Mouse (Mus musculus) hindbrain, embryonic 14.5 days (tissue): ENCODE results near the gene Mbd3. TPM values are rescaled to one million over a fixed set of nuclear protein-coding genes. Genes with fewer than 3 reads are reported as not detected.

Source experiments
- ATAC-seq: fragments of 200-750 bp; cut with Nextera tagmentation; 2 replicates; pipeline ENCODE4 v1.8.0; 2017; ENCODE audit warnings: moderate number of reproducible peaks, mild to moderate bottlenecking, moderate TSS enrichment, moderate library complexity; ENCODE audit not compliant: low FRiP score
- DNase-seq: peaks from one replicate; pipeline ENCODE4 v3.0.0-alpha.2; 2015; ENCODE audit warnings: low spot score
- H3K27ac ChIP-seq: fragments of 300-500 bp; sonication (generic); 2 replicates; pipeline ENCODE4 v1.5.1; 2014; ENCODE audit warnings: mild to moderate bottlenecking, moderate library complexity
- H3K27me3 ChIP-seq: fragments of 300-500 bp; sonication (generic); 2 replicates; pipeline ENCODE4 v1.6.1; 2014; ENCODE audit warnings: mild to moderate bottlenecking, low read length, mixed read lengths; ENCODE audit not compliant: control insufficient read depth, insufficient read depth
- H3K36me3 ChIP-seq: fragments of 300-500 bp; sonication (generic); replicated peaks from 2 replicates; pipeline ENCODE4 v1.6.1; 2014; ENCODE audit not compliant: control insufficient read depth, insufficient read depth
- H3K4me1 ChIP-seq: fragments of 300-500 bp; sonication (generic); replicated peaks from 2 replicates; pipeline ENCODE4 v1.6.1; 2014; ENCODE audit warnings: antibody characterized with exemption, low read length, mixed read lengths; ENCODE audit not compliant: control insufficient read depth, insufficient read depth
- H3K4me2 ChIP-seq: fragments of 300-500 bp; sonication (generic); replicated peaks from 2 replicates; pipeline ENCODE4 v1.6.1; 2014; ENCODE audit warnings: mild to moderate bottlenecking, moderate library complexity
- H3K4me3 ChIP-seq: fragments of 300-500 bp; sonication (generic); replicated peaks from 2 replicates; pipeline ENCODE4 v1.5.1; 2014; ENCODE audit warnings: mild to moderate bottlenecking, low read length
- H3K9ac ChIP-seq: fragments of 300-500 bp; sonication (generic); 2 replicates; pipeline ENCODE4 v1.6.1; 2014
- H3K9me3 ChIP-seq: fragments of 300-500 bp; sonication (generic); 2 replicates; pipeline ENCODE4 v1.6.1; 2016; ENCODE audit warnings: low read length; ENCODE audit not compliant: control insufficient read depth
- WGBS: fragments of 180-500 bp; shearing (Covaris S2); extraction: QIAGEN DNeasy Blood & Tissue Kit; methylation state at CpG from one replicate; pipeline ENCODE4 v1.1.7; 2014; 5-methylcytosine and 5-hydroxymethylcytosine counted together
- polyA plus RNA-seq: library from polyadenylated mRNA; unstranded; fragments of >200 nt; fragmentation: Nextera tagmentation; extraction: Ambion mirVana; gene quantifications from 2 replicates; pipeline ENCODE4 v1.2.1, GENCODE M21; 2014

The Mbd3 gene
- polyA plus RNA-seq, 1 experiment from 2014 or later: 152 TPM

DNA sequence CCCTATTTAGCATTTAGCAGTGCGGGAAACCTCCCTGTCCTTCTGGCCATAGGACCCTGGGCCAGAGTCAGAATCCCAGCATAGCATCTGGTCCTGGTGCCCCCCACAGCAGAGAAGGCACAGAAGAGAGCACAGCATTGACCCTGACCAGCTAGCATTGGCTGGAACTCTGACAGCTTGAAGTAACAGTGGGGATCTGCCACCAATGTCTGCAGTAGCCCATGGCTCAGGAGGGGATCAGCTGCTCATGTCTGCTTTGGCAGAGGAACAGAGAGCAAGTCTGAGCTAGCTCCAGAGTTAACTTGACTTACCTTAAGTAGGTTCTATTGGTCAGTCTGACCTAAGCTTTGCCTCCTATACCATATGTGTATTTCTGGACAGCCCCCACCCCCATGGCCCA is 18.5 kb upstream of the Mbd3 start:
- H3K4me2 ChIP-seq: no peak overlapping the region
- peaks cover 23% of the 10 kb centered on the region; the same call in 1 of the 2 replicates for H3K4me1 ChIP-seq
- no peaks in the 10 kb centered on the region for H3K27me3 ChIP-seq
- peak overlapping the region; percentile 47 for H3K27ac ChIP-seq
- no peak overlapping the region for H3K9ac ChIP-seq
- peaks cover 88% of the 10 kb centered on the region for H3K36me3 ChIP-seq
- no peaks in the 10 kb centered on the region for H3K9me3 ChIP-seq
- H3K4me3 ChIP-seq: no peak overlapping the region
- WGBS: 78% methylated on average over 1 of the region's 1 CpGs
- ATAC-seq (no peak), DNase-seq (no peak)

DNA sequence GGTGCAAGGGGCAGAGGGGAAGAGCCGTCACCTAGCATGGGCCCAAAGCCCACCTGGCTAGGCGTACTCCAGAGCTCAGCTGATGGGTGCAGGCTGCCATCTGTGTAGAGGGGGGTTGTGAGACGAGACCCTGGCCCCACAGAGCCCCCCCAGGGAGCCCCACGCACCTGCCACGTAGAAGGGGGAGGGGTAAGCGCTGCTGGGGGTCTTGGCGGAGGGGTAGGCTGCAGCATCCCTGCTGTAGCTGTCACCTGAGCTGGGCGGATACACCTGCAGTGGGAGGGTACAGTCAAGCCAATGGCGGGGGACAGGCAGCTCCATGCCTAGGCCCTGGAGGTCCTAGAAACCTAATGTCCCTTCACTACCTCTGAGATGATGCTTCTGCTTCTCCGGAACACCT is 18.0 kb upstream of the Mbd3 start:
- peaks cover 19% of the 10 kb centered on the region; the same call in 1 of the 2 replicates for H3K4me1 ChIP-seq

DNA sequence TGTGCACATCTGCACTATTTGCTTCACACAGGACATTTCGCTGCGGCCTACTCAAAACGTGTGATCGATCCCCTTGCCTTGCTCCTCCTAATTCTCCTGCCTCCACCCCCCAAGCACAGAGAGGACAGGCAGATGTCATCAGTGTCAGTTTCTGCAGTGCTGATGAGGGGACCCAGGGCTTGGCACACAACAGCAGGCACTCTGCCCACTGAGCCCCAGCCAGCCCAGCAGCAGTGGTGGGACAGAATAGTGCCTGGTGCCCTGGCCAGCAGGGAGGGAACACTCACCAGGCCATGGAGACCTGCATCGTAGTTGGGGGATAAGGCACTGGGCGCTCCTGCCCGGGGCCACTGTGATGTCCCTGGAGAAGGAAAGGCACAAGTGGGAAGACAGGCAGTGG is 16.2 kb upstream of the Mbd3 start:
- Histone ChIP-seq H3K9me3 (no peaks in the 10 kb centered on the region), H3K4me1 (peaks cover 9% of the 10 kb centered on the region; the same call in 1 of the 2 replicates), H3K27ac (no peak overlapping the region), H3K4me2 (no peak overlapping the region), H3K36me3 (peaks cover 99% of the 10 kb centered on the region), H3K4me3 (no peak overlapping the region), H3K27me3 (no peaks in the 10 kb centered on the region), H3K9ac (no peak overlapping the region)
- ATAC-seq (no peak), DNase-seq (no peak)
- 94% methylated on average over 7 of the region's 7 CpGs for WGBS

More for the DNA sequence above, 18.0 kb upstream of the Mbd3 start:
- WGBS: 83% methylated on average over 10 of the region's 10 CpGs
- ATAC-seq (no peak), DNase-seq (no peak)
- Histone ChIP-seq H3K4me3 (no peak overlapping the region), H3K27me3 (no peaks in the 10 kb centered on the region), H3K9ac (no peak overlapping the region), H3K4me2 (no peak overlapping the region), H3K36me3 (peaks cover 93% of the 10 kb centered on the region), H3K27ac (peak overlapping the region; percentile 20; the same call in 1 of the 2 replicates), H3K9me3 (no peaks in the 10 kb centered on the region)

DNA sequence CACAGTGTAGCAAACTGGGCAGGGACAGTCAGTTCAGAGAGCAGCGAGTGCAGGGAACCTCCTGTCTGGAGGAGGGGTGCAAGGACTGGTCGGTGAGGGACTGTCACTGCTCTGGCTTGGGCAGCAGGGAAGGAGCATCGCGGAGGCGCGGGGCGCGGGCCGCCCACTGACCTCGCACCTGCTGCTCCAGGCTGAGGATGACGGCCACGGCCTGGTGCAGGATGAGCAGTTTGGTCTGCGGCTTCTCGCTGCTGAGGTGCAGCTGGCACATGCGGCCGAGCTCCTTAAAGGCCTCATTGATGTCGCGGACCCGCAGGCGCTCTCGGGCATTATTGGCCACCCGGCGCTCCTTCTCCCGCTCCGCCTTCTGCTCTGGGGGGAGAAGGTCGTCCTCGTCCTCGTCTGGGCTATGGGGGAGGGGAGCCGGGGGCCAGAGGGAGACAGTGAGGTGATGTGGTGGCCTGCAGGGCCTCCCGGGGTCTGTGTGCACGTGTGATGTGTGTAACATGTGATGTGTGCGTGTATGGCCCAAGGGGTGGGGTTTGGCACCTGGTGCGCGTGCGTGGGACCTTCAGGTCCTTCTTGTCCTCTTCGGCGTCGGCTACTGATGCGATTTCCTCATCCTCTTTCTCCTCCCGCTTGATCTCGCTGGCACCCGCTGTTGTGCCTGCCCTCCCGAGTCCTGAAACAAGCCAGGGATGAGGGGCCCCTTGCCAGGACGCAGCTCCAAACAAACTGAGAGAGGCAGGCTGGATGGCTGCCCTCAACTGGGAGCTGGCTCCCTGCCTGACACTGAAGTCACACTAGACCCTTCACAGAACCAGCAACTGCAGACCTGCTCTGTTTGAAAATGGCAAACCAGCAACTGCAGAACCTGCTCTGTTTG is 13.5 kb upstream of the Mbd3 start:
- Histone ChIP-seq H3K9me3 (no peaks in the 10 kb centered on the region), H3K9ac (no peak overlapping the region), H3K4me1 (no peaks in the 10 kb centered on the region), H3K4me3 (no peak overlapping the region), H3K27ac (peak overlapping the region; percentile 20; the same call in 1 of the 2 replicates), H3K27me3 (no peaks in the 10 kb centered on the region), H3K4me2 (no peak overlapping the region), H3K36me3 (peaks cover 83% of the 10 kb centered on the region)
- DNase-seq: no peak
- 76% methylated on average over 44 of the region's 44 CpGs for WGBS
- no peak for ATAC-seq

- no peak for ATAC-seq
- no peaks in the 10 kb centered on the region for H3K27me3 ChIP-seq
- no peak overlapping the region for H3K9ac ChIP-seq
- H3K9me3 ChIP-seq: no peaks in the 10 kb centered on the region
- H3K27ac ChIP-seq: no peak overlapping the region
- peaks cover 21% of the 10 kb centered on the region for H3K4me1 ChIP-seq
- DNase-seq: no peak
- 55% methylated on average over 4 of the region's 4 CpGs for WGBS
- no peak overlapping the region for H3K4me2 ChIP-seq
- H3K4me3 ChIP-seq: no peak overlapping the region
- H3K36me3 ChIP-seq: peaks cover 46% of the 10 kb centered on the region
These were observed 8.6 kb upstream of the Mbd3 start for GRCm38 (mm10) chr10:80407924-80408323.

GRCm38 (mm10) chr10:80406684-80407501 is 7.5 kb upstream of the Mbd3 start, which contains the start of gene Uqcr11:
Uqcr11 (minus strand) TSS chr10:80406830.
- WGBS: 2% methylated on average over 27 of the region's 27 CpGs
- Histone ChIP-seq H3K36me3 (peaks cover 46% of the 10 kb centered on the region), H3K27ac (peak within 1 kb of the TSS; percentile 88), H3K27me3 (no peaks in the 10 kb centered on the region), H3K9me3 (no peaks in the 10 kb centered on the region), H3K4me3 (peak within 1 kb of the TSS; percentile 76), H3K4me1 (peaks cover 21% of the 10 kb centered on the region), H3K4me2 (peak within 1 kb of the TSS; percentile 96), H3K9ac (peak within 1 kb of the TSS; percentile 89)
- ATAC-seq (peak; percentile 83), DNase-seq (peak; percentile 93)

- peaks cover 23% of the 10 kb centered on the region for H3K4me1 ChIP-seq
- WGBS: 62% methylated on average over 10 of the region's 10 CpGs
- peak overlapping the region; percentile 96 for H3K4me2 ChIP-seq
- H3K27me3 ChIP-seq: no peaks in the 10 kb centered on the region
- H3K27ac ChIP-seq: no peak overlapping the region
- H3K4me3 ChIP-seq: peak overlapping the region; percentile 76
- H3K9ac ChIP-seq: peak overlapping the region; percentile 89
- H3K36me3 ChIP-seq: peaks cover 45% of the 10 kb centered on the region
- ATAC-seq (no peak), DNase-seq (no peak)
- H3K9me3 ChIP-seq: no peaks in the 10 kb centered on the region
These were observed 6.3 kb upstream of the Mbd3 start for GRCm38 (mm10) chr10:80405481-80406173.

DNA sequence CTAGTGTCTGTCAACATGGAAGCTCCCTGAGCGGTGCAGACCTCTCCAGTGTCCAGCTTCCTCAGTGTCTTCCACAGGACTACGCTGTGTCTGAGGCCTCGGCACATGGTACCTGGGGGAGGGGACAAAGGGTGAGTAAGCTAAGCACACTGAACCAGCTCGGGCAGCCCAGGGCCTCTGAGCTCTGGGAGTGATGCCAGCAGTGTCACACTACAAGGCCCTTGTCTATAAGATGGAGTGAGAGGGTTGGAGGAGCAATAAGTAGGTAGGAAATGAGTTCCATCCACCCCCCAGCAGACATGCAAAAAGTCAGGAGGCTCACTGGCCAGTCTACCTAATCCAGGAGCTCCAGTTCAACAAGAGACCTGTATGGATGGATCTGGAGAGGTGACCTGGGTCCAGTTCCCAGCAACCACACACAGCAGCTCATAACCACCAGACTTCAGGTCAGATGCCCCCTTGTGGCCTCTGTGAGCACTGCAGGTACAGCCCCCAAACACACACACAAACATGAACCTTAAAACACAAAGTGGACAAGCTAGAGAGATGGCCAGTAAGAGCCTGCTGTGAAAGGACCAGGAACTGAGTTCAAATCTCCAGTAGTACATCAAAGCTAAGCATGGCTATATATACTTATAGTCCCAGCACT is 3.8 kb upstream of the Mbd3 start:
- ATAC-seq: no peak
- Histone ChIP-seq H3K27ac (no peak overlapping the region), H3K27me3 (no peaks in the 10 kb centered on the region), H3K4me3 (no peak overlapping the region), H3K9ac (no peak overlapping the region), H3K9me3 (no peaks in the 10 kb centered on the region), H3K4me1 (peaks cover 31% of the 10 kb centered on the region), H3K4me2 (no peak overlapping the region), H3K36me3 (peaks cover 34% of the 10 kb centered on the region)
- WGBS: 97% methylated on average over 4 of the region's 4 CpGs
- DNase-seq: no peak
